Comparison of ENCODE assay signal across 22 mouse cellular contexts in genomic region chr3:104564857-104565256, GRCm38 (mm10). TPM values are rescaled to one million over a fixed set of nuclear protein-coding genes. Genes with fewer than 3 reads are reported as not detected.
A peak's percentile ranks its signal among the peaks of the same experiment; 100 is the strongest.
DNase-seq lines count a peak whose midpoint lies in the region; ATAC-seq and TF ChIP-seq lines count a peak whose summit lies in the region.
"Had no signal": no experiment of that assay in that cellular context is flagged by ENCODE, and none has a peak within 500 bp of the region (broad histone marks: within the 10 kb centered on the region; RNA-seq: fewer than 3 reads in every experiment).

No protein-coding gene starts in this region.

- 37% methylated on average over 2 of the region's 2 CpGs for WGBS in heart, embryonic 12.5 days
- 39% methylated on average over 2 of the region's 2 CpGs for WGBS in heart, postnatal 0 days

- TF ChIP-seq CTCF in heart, postnatal 0 days (IDR thresholded peaks at IDR 0.05; ENCODE audit: low read depth): no peak

- no peaks in the 10 kb centered on the region for H3K9me3 ChIP-seq in heart, embryonic 12.5 days (replicated peaks)
- H3K9me3 ChIP-seq in heart, postnatal 0 days (replicated peaks; ENCODE audit: control insufficient read depth, low read length): no peaks in the 10 kb centered on the region
- H3K9me3 ChIP-seq: embryonic facial prominence, embryonic 15.5 days; forebrain, embryonic 12.5 days; kidney, embryonic 15.5 days; liver, embryonic 15.5 days; lung, embryonic 15.5 days; midbrain, embryonic 12.5 days; neural tube, embryonic 13.5 days had no signal

- no peak overlapping the region for H3K9ac ChIP-seq in heart, embryonic 12.5 days
- peak overlapping the region; percentile 13; the same call in 1 of the 2 replicates for H3K9ac ChIP-seq in heart, postnatal 0 days (replicated peaks; ENCODE audit: low read depth, low read length)
- H3K9ac ChIP-seq: forebrain, embryonic 12.5 days; forebrain, postnatal 0 days; kidney, embryonic 15.5 days; liver, embryonic 15.5 days; lung, embryonic 15.5 days; midbrain, embryonic 12.5 days had no signal

- no peak for TF ChIP-seq EP300 in heart, postnatal 0 days (IDR thresholded peaks at IDR 0.05; ENCODE audit: low read depth)

- intact Hi-C loops in heart, postnatal 25 days (cut with DNase I): no loop called here

- H3K27ac ChIP-seq in heart, embryonic 12.5 days (ENCODE audit: poor library complexity, severe bottlenecking): peak overlapping the region; percentile 61; the same call in 1 of the 2 replicates
- peak overlapping the region; percentile 79; the same call in 1 of the 2 replicates for H3K27ac ChIP-seq in heart, postnatal 0 days (ENCODE audit: low read depth)
- H3K27ac ChIP-seq: embryonic facial prominence, embryonic 15.5 days; forebrain, embryonic 12.5 days; kidney, embryonic 15.5 days; liver, embryonic 15.5 days; lung, embryonic 15.5 days; midbrain, embryonic 12.5 days; neural tube, embryonic 13.5 days had no signal

- no peaks in the 10 kb centered on the region for H3K27me3 ChIP-seq in heart, embryonic 12.5 days (replicated peaks)
- H3K27me3 ChIP-seq in heart, postnatal 0 days (ENCODE audit: control insufficient read depth, insufficient read depth, low read length): no peaks in the 10 kb centered on the region
- H3K27me3 ChIP-seq: embryonic facial prominence, embryonic 15.5 days; forebrain, embryonic 12.5 days; kidney, embryonic 15.5 days; liver, embryonic 15.5 days; lung, embryonic 15.5 days; midbrain, embryonic 12.5 days; neural tube, embryonic 13.5 days had no signal

- H3K4me3 ChIP-seq in heart, embryonic 12.5 days: no peak overlapping the region
- no peak overlapping the region for H3K4me3 ChIP-seq in heart, postnatal 0 days (ENCODE audit: low read depth, low read length)
- H3K4me3 ChIP-seq: embryonic facial prominence, embryonic 15.5 days; forebrain, embryonic 12.5 days; kidney, embryonic 15.5 days; liver, embryonic 15.5 days; lung, embryonic 15.5 days; midbrain, embryonic 12.5 days; neural tube, embryonic 13.5 days had no signal

- H3K4me1 ChIP-seq in heart, embryonic 12.5 days (replicated peaks): peaks cover 23% of the 10 kb centered on the region
- H3K4me1 ChIP-seq in heart, postnatal 0 days (ENCODE audit: control insufficient read depth, insufficient read depth): peaks cover 3% of the 10 kb centered on the region

- H3K4me2 ChIP-seq in heart, embryonic 12.5 days: no peak overlapping the region
- H3K4me2 ChIP-seq in heart, postnatal 0 days (ENCODE audit: low read depth, low read length): no peak overlapping the region
- H3K4me2 ChIP-seq: embryonic facial prominence, embryonic 15.5 days; forebrain, embryonic 12.5 days; kidney, embryonic 15.5 days; liver, embryonic 15.5 days; lung, embryonic 15.5 days; midbrain, embryonic 12.5 days; neural tube, embryonic 13.5 days had no signal

- no peak for ATAC-seq in heart, embryonic 12.5 days (ENCODE audit: insufficient number of reproducible peaks, low FRiP score)
- ATAC-seq in heart, postnatal 0 days (ENCODE audit: insufficient read depth, low read depth): no peak
- ATAC-seq: forebrain, postnatal 0 days; hindbrain, embryonic 16.5 days had no signal

- DNase-seq in heart, adult 18-20 months: no peak
- DNase-seq in heart, postnatal 0 days (ENCODE audit: low spot score): no peak
- no peak for DNase-seq in heart, postnatal 25 days (ENCODE audit: low spot score)
- DNase-seq in thymus, postnatal 10 days (ENCODE audit: low spot score in 2 of 2): peak; percentile 26 to 37
- DNase-seq in thymus, postnatal 4 days: no peak
- DNase-seq: adrenal gland, postnatal 25 days; cerebellum, adult 18-20 months; cerebellum, postnatal 10 days; forebrain, postnatal 0 days; gastrocnemius, postnatal 10 days; kidney, adult 18-20 months; kidney, postnatal 25 days; liver had no signal

- no peaks in the 10 kb centered on the region for H3K36me3 ChIP-seq in heart, embryonic 12.5 days
- no peaks in the 10 kb centered on the region for H3K36me3 ChIP-seq in heart, postnatal 0 days (replicated peaks; ENCODE audit: control insufficient read depth, insufficient read depth, low read length)
- H3K36me3 ChIP-seq: embryonic facial prominence, embryonic 15.5 days; forebrain, embryonic 12.5 days; kidney, embryonic 15.5 days; liver, embryonic 15.5 days; lung, embryonic 15.5 days; midbrain, embryonic 12.5 days; neural tube, embryonic 13.5 days had no signal

RNA-seq across cellular contexts. Expression of gene Lrig2, which starts 53.1 kb away (rescaled TPM):
- polyA plus RNA-seq in heart, embryonic 12.5 days (2016; fragmentation: Nextera tagmentation; extraction: Ambion mirVana): 14.4 and 16.0 TPM in 2 replicates
- total RNA-seq in heart, adult 18-20 months (2021): 1 to 10 TPM; 7.9 to 9.4 TPM
- 18.7 TPM in 2 replicates for total RNA-seq in heart, postnatal 0 days (2014; rRNA removed; ENCODE audit: low replicate concordance)
- 7.2 and 7.4 TPM in 2 replicates for polyA plus RNA-seq in heart, postnatal 0 days (2015; fragmentation: Nextera tagmentation; extraction: Ambion mirVana)
- 10 to 100 TPM in 1 of 2 experiments, 1 to 10 TPM in 1; 9.8 to 10.7 TPM for total RNA-seq in heart, postnatal 25 days (2021)

Comparison
In these comparisons a context has a peak if more than half of its experiments do, and no peak if none do; other contexts are left out.
1. DNase-seq: peak in thymus, postnatal 10 days (2 of 2); none in heart, adult 18-20 months (0 of 2), heart, postnatal 0 days (single experiment), heart, postnatal 25 days (single experiment) and thymus, postnatal 4 days (single experiment).